Mouse (Mus musculus): Measurements from ENCODE around the gene Hist1h4c.
"Not testable (repeated sequence)": the region's sequence is repeated elsewhere in the genome, so short reads cannot be mapped to it uniquely, and the experiment has no call there.

The Hist1h4c gene

GRCm38 (mm10) chr13:23697491-23698299, 559 bp downstream of the Hist1h4c start:
- no peak for DNase-seq (ENCODE audit: extremely low read depth, low read depth, low spot score)

- no peak for DNase-seq (ENCODE audit: extremely low read depth, low read depth, low spot score)
Measured at GRCm38 (mm10) chr13:23696061-23696474, 2.2 kb downstream of the Hist1h4c start.

GRCm38 (mm10) chr13:23695514-23695913, 2.7 kb downstream of the Hist1h4c start, which contains the start of gene Hist1h1t:
Gene Hist1h1t (plus strand): TSS chr13:23695814.
- DNase-seq (ENCODE audit: extremely low read depth, low read depth, low spot score), result no peak

- no peak for DNase-seq (ENCODE audit: extremely low read depth, low read depth, low spot score)
Measured at GRCm38 (mm10) chr13:23694956-23695355, 3.3 kb downstream of the Hist1h4c start.

- no peak for DNase-seq (ENCODE audit: extremely low read depth, low read depth, low spot score)
Measured at GRCm38 (mm10) chr13:23693856-23694440, 4.3 kb downstream of the Hist1h4c start.

GRCm38 (mm10) chr13:23689459-23689858, 8.8 kb downstream of the Hist1h4c start:
- DNase-seq (ENCODE audit: extremely low read depth, low read depth, low spot score), result no peak

- no peak for DNase-seq (ENCODE audit: extremely low read depth, low read depth, low spot score)
Measured at GRCm38 (mm10) chr13:23688956-23689355, 9.3 kb downstream of the Hist1h4c start.

- DNase-seq (ENCODE audit: extremely low read depth, low read depth, low spot score), result no peak
Measured at GRCm38 (mm10) chr13:23687907-23688306, 10.3 kb downstream of the Hist1h4c start.

GRCm38 (mm10) chr13:23687181-23687580, 11.1 kb downstream of the Hist1h4c start:
- DNase-seq (ENCODE audit: extremely low read depth, low read depth, low spot score), result no peak

GRCm38 (mm10) chr13:23685966-23686365, 12.3 kb downstream of the Hist1h4c start:
- no peak for DNase-seq (ENCODE audit: extremely low read depth, low read depth, low spot score)

- DNase-seq (ENCODE audit: extremely low read depth, low read depth, low spot score), result no peak
Measured at GRCm38 (mm10) chr13:23685121-23685861, 13.0 kb downstream of the Hist1h4c start.

- peak; percentile 46 for DNase-seq (ENCODE audit: extremely low read depth, low read depth, low spot score)
Measured at GRCm38 (mm10) chr13:23684295-23684945, 13.8 kb downstream of the Hist1h4c start.

GRCm38 (mm10) chr13:23683755-23684281, 14.4 kb downstream of the Hist1h4c start, which contains the start of the genes Hist1h2ac and Hist1h2bc:
Gene Hist1h2ac (minus strand): TSS chr13:23683948.
Gene Hist1h2bc (plus strand): TSS chr13:23684199.
- peak; percentile 99 for DNase-seq (ENCODE audit: extremely low read depth, low read depth, low spot score)

GRCm38 (mm10) chr13:23682947-23683754, 15.1 kb downstream of the Hist1h4c start:
- DNase-seq (ENCODE audit: extremely low read depth, low read depth, low spot score), result not testable (repeated sequence)

GRCm38 (mm10) chr13:23682623-23682946, 15.7 kb downstream of the Hist1h4c start:
- no peak for DNase-seq (ENCODE audit: extremely low read depth, low read depth, low spot score)

- DNase-seq (ENCODE audit: extremely low read depth, low read depth, low spot score), result no peak
Measured at GRCm38 (mm10) chr13:23681990-23682582, 16.2 kb downstream of the Hist1h4c start.

- no peak for DNase-seq (ENCODE audit: extremely low read depth, low read depth, low spot score)
Measured at GRCm38 (mm10) chr13:23662536-23662935, 35.7 kb downstream of the Hist1h4c start.

GRCm38 (mm10) chr13:23659636-23660366, 38.5 kb downstream of the Hist1h4c start:
- DNase-seq (ENCODE audit: extremely low read depth, low read depth, low spot score), result no peak

Data from fat pad, adult 2 months (tissue).